Mouse (Mus musculus) thymus, adult 2 months (tissue): ENCODE results near the gene Gpd1l. TPM values are rescaled to one million over a fixed set of nuclear protein-coding genes. Genes with fewer than 3 reads are reported as not detected.

Experiments used
- DNase-seq: peaks from one replicate; pipeline ENCODE4 v3.0.0; 2021
- H3K27ac ChIP-seq: fragments of 200-500 bp; 2 replicates; pipeline ENCODE4 v1.5.1; 2012; ENCODE audit warnings: low read length, control low read depth; ENCODE audit not compliant: control insufficient read depth, insufficient read depth
- H3K27me3 ChIP-seq: fragments of 200-500 bp; 2 replicates; pipeline ENCODE4 v1.6.1; 2012; ENCODE audit warnings: mild to moderate bottlenecking, low read length, moderate library complexity, mixed read lengths; ENCODE audit not compliant: control insufficient read depth, insufficient read depth
- H3K36me3 ChIP-seq: fragments of 200-500 bp; 2 replicates; pipeline ENCODE4 v1.6.1; 2012; ENCODE audit warnings: mild to moderate bottlenecking, low read length, moderate library complexity; ENCODE audit not compliant: control insufficient read depth, insufficient read depth
- H3K4me1 ChIP-seq: fragments of 200-500 bp; replicated peaks from 2 replicates; pipeline ENCODE4 v1.6.1; 2012; ENCODE audit warnings: low read length; ENCODE audit not compliant: control insufficient read depth, insufficient read depth
- H3K4me3 ChIP-seq: fragments of 200-500 bp; 2 replicates; pipeline ENCODE4 v1.5.1; 2012; ENCODE audit warnings: mild to moderate bottlenecking, low read length, control low read depth, moderate library complexity; ENCODE audit not compliant: control insufficient read depth, insufficient read depth
- CTCF ChIP-seq: fragments of 200-500 bp; IDR thresholded peaks from 2 replicates; pipeline ENCODE4 v1.5.1; 2012; ENCODE audit warnings: mild to moderate bottlenecking, control low read depth, low read length, moderate library complexity, borderline replicate concordance; ENCODE audit not compliant: control insufficient read depth, poor library complexity, insufficient read depth; ENCODE audit errors: extremely low read depth
- POLR2A ChIP-seq: fragments of 200-500 bp; IDR thresholded peaks from 2 replicates; pipeline ENCODE4 v1.6.1; 2012; ENCODE audit warnings: mild to moderate bottlenecking, low read length, control low read depth, moderate library complexity; ENCODE audit not compliant: control insufficient read depth, poor library complexity, insufficient read depth; ENCODE audit errors: extremely low read depth
- WGBS: fragments of 180-500 bp; shearing (Covaris S2); methylation state at CpG from one replicate; pipeline ENCODE4 v1.1.7; 2018; 5-methylcytosine and 5-hydroxymethylcytosine counted together
- polyA plus RNA-seq: library from polyadenylated mRNA; depleted of rRNA; stranded (reverse); fragments of >200 nt; gene quantifications from 2 replicates; pipeline ENCODE4 v1.2.3, GENCODE M21; 2012; rRNA removed

Gpd1l gene
- polyA plus RNA-seq, 1 experiment = 22.0 TPM

- 62% methylated on average over 9 of the region's 9 CpGs for WGBS
- Histone ChIP-seq H3K27ac (no peak overlapping the region), H3K4me3 (no peak overlapping the region), H3K36me3 (no peaks in the 10 kb centered on the region), H3K27me3 (no peaks in the 10 kb centered on the region), H3K4me1 (no peaks in the 10 kb centered on the region)
- TF ChIP-seq CTCF (no peak), POLR2A (no peak)
- DNase-seq = no peak
Measured at GRCm38 (mm10) chr9:114854686-114855085, 79.1 kb downstream of the Gpd1l start.

GRCm38 (mm10) chr9:114853336-114853735, 80.5 kb downstream of the Gpd1l start:
- no peak for DNase-seq
- H3K27ac ChIP-seq = no peak overlapping the region; the same call in 1 of the 2 replicates
- no peak overlapping the region for H3K4me3 ChIP-seq
- 92% methylated on average over 15 of the region's 15 CpGs for WGBS
- H3K36me3 ChIP-seq = no peaks in the 10 kb centered on the region
- no peak for TF ChIP-seq POLR2A
- no peak for TF ChIP-seq CTCF
- H3K4me1 ChIP-seq = no peaks in the 10 kb centered on the region
- H3K27me3 ChIP-seq = no peaks in the 10 kb centered on the region

GRCm38 (mm10) chr9:114851419-114852190, 82.2 kb downstream of the Gpd1l start:
- no peak for TF ChIP-seq POLR2A
- TF ChIP-seq CTCF = no peak
- Histone ChIP-seq H3K36me3 (no peaks in the 10 kb centered on the region), H3K4me1 (no peaks in the 10 kb centered on the region), H3K27me3 (no peaks in the 10 kb centered on the region), H3K4me3 (no peak overlapping the region), H3K27ac (no peak overlapping the region)
- no peak for DNase-seq
- WGBS = 43% methylated on average over 8 of the region's 8 CpGs

Other genes with a start within 250 kb of the Gpd1l start
- gene Dync1li1, start 245.2 kb downstream of the Gpd1l start, polyA plus RNA-seq = 20.8 and 23.5 TPM in 2 replicates
- 72.4 and 76.2 TPM in 2 replicates for gene Cmtm6, start 202.9 kb downstream of the Gpd1l start, polyA plus RNA-seq
- 781 and 799 TPM in 2 replicates for gene Cmtm7, start 152.1 kb downstream of the Gpd1l start, polyA plus RNA-seq
- 11.9 and 15.4 TPM in 2 replicates for gene Cmtm8, start 89.8 kb downstream of the Gpd1l start, polyA plus RNA-seq
- 10.3 and 11.4 TPM in 2 replicates for gene Osbpl10, start 44.6 kb upstream of the Gpd1l start, polyA plus RNA-seq
- 57.0 and 85.5 TPM in 2 replicates for gene Rps27rt, start 48.8 kb upstream of the Gpd1l start, polyA plus RNA-seq